Mouse (Mus musculus): ENCODE data around the gene Erp44.

GRCm38 (mm10) chr4:48327192-48327591 is 47.8 kb upstream of the Erp44 start:
- no peak for TF ChIP-seq CTCF (IDR thresholded peaks at IDR 0.05; ENCODE audit: extremely low read depth, insufficient read depth, insufficient read length, insufficient replicate concordance)
- TF ChIP-seq POLR2A (IDR thresholded peaks at IDR 0.05; ENCODE audit: low read depth, low read length), result no peak
